Mouse (Mus musculus) forebrain, embryonic 16.5 days (tissue): ENCODE measurements at regions not wholly inside any gene's neighbourhood (a gene's known extent, or its start where the extent isn't known, plus 50 kb on each side); places are given as distances from the start of the nearest gene placed in this dataset.
A peak's percentile ranks its signal among the peaks of the same experiment; 100 is the strongest.

Source experiments
- ATAC-seq: fragments of 200-750 bp; cut with Nextera tagmentation; 2 replicates; pipeline ENCODE4 v1.8.0; 2017; ENCODE audit warnings: mild to moderate bottlenecking, moderate library complexity
- H3K27ac ChIP-seq: fragments of 300-500 bp; sonication (generic); 2 replicates; pipeline ENCODE4 v1.5.1; 2014; ENCODE audit warnings: low read length, control low read depth
- H3K27me3 ChIP-seq: fragments of 300-500 bp; sonication (generic); replicated peaks from 2 replicates; pipeline ENCODE4 v1.6.1; 2014; ENCODE audit warnings: low read length; ENCODE audit not compliant: control insufficient read depth, insufficient read depth
- H3K36me3 ChIP-seq: fragments of 300-500 bp; sonication (generic); 2 replicates; pipeline ENCODE4 v1.6.1; 2014; ENCODE audit not compliant: control insufficient read depth, insufficient read depth
- H3K4me1 ChIP-seq: fragments of 300-500 bp; sonication (generic); replicated peaks from 2 replicates; pipeline ENCODE4 v1.6.1; 2014; ENCODE audit warnings: low read length; ENCODE audit not compliant: control insufficient read depth, insufficient read depth
- H3K4me2 ChIP-seq: fragments of 300-500 bp; sonication (generic); 2 replicates; pipeline ENCODE4 v1.6.1; 2014; ENCODE audit warnings: mild to moderate bottlenecking, low read length, control low read depth
- H3K4me3 ChIP-seq: fragments of 300-500 bp; sonication (generic); replicated peaks from 2 replicates; pipeline ENCODE4 v1.5.1; 2014; ENCODE audit warnings: mild to moderate bottlenecking, low read length, control low read depth
- H3K9ac ChIP-seq: fragments of 300-500 bp; sonication (generic); replicated peaks from 2 replicates; pipeline ENCODE4 v1.6.1; 2014; ENCODE audit warnings: low read depth, low read length, control low read depth
- H3K9me3 ChIP-seq: fragments of 300-500 bp; sonication (generic); 2 replicates; pipeline ENCODE4 v1.6.1; 2016; ENCODE audit warnings: low read length; ENCODE audit not compliant: control insufficient read depth
- WGBS: fragments of 180-500 bp; shearing (Covaris S2); extraction: QIAGEN DNeasy Blood & Tissue Kit; methylation state at CpG from one replicate; pipeline ENCODE4 v1.1.7; 2014; 5-methylcytosine and 5-hydroxymethylcytosine counted together

DNA sequence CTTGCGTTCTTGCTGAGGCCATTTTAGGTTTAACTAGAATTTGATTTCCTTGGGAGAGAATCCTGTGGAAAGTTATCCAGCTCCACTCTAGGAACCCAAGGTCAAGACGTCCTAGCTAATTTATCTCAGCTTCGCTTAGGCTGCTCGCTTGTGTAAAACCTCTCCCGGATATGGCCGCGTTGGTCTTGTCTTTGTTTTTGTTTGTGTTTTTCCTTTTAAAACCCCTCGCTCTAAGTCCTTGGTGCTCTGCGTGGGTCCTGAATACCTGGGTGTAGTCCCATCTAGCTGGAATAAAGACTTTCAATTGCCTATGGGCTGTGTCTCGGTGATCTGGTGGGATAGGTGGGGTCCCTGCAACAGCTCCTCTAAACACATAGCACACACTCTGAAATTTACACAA lies 144.2 kb downstream of the Ndfip2 start:
- 0 out of 2 replicates have a peak, but pooled peaks cover under 1% of the 10 kb centered on the region for H3K4me1 ChIP-seq
- H3K27ac ChIP-seq, result no peak overlapping the region
- no peak overlapping the region for H3K9ac ChIP-seq
- no peak overlapping the region for H3K4me2 ChIP-seq
- no peaks in the 10 kb centered on the region for H3K27me3 ChIP-seq
- H3K4me3 ChIP-seq, result no peak overlapping the region
- no peak for ATAC-seq
- 96% methylated on average over 10 of the region's 10 CpGs for WGBS
- no peaks in the 10 kb centered on the region for H3K36me3 ChIP-seq
- H3K9me3 ChIP-seq, result no peaks in the 10 kb centered on the region

DNA sequence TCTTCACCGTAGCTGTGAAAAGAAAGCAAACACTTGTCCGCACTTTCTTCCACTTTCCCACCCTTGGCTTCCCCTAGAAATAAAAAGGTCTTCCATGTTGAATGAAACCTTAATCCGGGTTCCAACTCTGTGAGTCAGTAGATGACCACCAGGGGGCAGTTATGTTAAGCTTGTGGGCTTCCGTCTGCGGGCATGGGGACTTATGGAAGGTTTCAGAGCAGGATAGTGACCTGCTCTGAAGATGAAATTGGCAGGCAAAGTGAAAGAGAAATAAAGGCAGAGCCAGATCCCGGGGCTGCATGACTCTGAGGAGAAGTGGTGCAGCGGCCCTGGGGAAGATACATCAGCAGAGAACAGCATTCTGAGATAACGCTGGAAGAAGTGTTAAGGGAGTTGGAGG lies 139.1 kb downstream of the Ndfip2 start:
- no peaks in the 10 kb centered on the region for H3K36me3 ChIP-seq
- peak; percentile 79 for ATAC-seq
- WGBS, result 28% methylated on average over 8 of the region's 8 CpGs

DNA sequence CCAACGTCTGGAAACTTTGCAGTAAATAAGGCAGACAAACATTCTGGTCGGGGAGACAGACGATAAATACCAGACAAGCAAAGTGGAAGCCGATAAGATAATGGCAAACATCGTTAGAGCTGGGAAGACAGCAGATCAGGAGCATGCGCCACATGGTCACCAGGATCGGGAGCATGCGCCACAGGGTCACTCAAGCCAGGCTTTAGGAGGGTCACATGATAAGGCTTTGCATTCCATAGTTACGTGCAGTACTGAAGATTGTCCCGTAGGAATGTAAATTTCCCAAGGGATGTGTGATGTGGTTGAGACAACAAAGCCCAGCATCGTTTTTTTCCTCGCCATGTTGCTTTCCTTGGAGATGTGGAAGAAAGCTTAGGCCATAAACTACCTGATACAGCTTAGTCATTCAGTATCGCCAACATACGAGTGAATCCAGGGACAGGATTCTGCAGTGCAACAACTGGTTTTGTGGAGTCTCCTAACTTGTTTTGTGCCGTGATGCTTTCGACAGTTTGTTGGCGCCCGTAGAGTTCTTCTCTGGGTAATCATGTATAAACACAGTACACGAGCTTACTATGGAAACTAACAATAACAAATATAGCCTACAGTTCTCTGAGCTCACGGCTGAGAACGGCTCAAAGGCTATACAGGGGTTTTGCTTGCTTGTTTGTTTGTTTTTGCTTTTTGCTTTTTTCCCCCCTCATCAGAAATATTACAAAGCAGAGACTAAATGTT lies 133.9 kb downstream of the Ndfip2 start:
- ATAC-seq, result no peak
- H3K9ac ChIP-seq, result no peak overlapping the region
- 77% methylated on average over 21 of the region's 21 CpGs for WGBS

More for the DNA sequence above, 139.1 kb downstream of the Ndfip2 start:
- H3K27me3 ChIP-seq, result no peaks in the 10 kb centered on the region
- H3K9me3 ChIP-seq, result no peaks in the 10 kb centered on the region
- H3K4me1 ChIP-seq, result 0 out of 2 replicates have a peak, but pooled peaks cover 2% of the 10 kb centered on the region
- no peak overlapping the region for H3K4me3 ChIP-seq
- no peak overlapping the region for H3K9ac ChIP-seq
- H3K4me2 ChIP-seq, result no peak overlapping the region
- H3K27ac ChIP-seq, result no peak overlapping the region

DNA sequence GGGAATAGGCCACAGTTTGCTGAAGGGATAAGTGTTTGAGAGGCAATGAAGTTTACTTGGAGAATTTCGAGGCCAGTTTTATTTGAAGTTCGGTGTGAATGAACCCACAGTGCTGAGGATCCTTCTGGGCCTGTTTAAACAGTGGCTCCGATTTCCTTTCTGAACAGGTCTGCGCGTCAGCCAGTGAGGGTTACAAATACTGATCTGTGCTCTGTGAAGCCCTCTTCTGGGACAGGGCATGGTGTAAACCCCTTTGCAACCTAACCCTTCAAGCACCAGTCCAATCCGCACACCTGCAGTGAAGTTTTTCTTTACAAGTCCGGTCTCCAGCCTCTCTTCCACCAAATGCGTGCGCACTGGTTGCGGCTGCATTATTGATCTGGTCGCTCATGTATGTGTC lies 133.1 kb downstream of the Ndfip2 start:
- Histone ChIP-seq H3K9ac (no peak overlapping the region), H3K9me3 (no peaks in the 10 kb centered on the region), H3K36me3 (no peaks in the 10 kb centered on the region), H3K4me1 (no peaks in the 10 kb centered on the region), H3K4me3 (no peak overlapping the region), H3K4me2 (no peak overlapping the region), H3K27me3 (no peaks in the 10 kb centered on the region), H3K27ac (no peak overlapping the region)
- WGBS, result 87% methylated on average over 11 of the region's 11 CpGs
- ATAC-seq, result no peak

More for the DNA sequence above, 133.9 kb downstream of the Ndfip2 start:
- no peak overlapping the region for H3K4me2 ChIP-seq
- H3K4me1 ChIP-seq, result no peaks in the 10 kb centered on the region
- no peak overlapping the region for H3K4me3 ChIP-seq
- no peaks in the 10 kb centered on the region for H3K27me3 ChIP-seq
- no peaks in the 10 kb centered on the region for H3K9me3 ChIP-seq
- no peaks in the 10 kb centered on the region for H3K36me3 ChIP-seq
- H3K27ac ChIP-seq, result no peak overlapping the region

DNA sequence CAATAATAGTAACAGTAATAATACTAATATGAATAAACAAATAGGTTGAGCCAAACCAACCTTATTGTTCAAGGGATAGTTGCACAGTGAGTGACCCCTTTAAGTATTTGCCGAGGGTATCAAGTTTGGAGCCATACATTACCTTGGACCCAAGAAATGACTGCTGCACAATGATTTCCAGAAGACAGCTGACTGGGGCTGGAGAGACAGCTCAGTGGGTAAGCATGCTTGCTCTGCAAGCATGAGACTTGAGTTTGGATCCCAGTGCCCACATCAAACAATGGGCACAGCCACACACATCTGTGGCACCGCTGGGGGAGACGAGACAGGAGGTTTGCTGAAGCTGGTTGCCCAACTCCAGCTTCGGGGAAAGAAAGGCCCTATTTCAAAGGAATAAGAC lies 126.7 kb downstream of the Ndfip2 start:
- no peak overlapping the region for H3K27ac ChIP-seq
- H3K9ac ChIP-seq, result no peak overlapping the region
- H3K36me3 ChIP-seq, result no peaks in the 10 kb centered on the region
- H3K4me1 ChIP-seq, result no peaks in the 10 kb centered on the region
- H3K4me3 ChIP-seq, result no peak overlapping the region
- H3K27me3 ChIP-seq, result no peaks in the 10 kb centered on the region
- no peak overlapping the region for H3K4me2 ChIP-seq
- H3K9me3 ChIP-seq, result no peaks in the 10 kb centered on the region
- 69% methylated on average over 4 of the region's 4 CpGs for WGBS
- ATAC-seq, result no peak

DNA sequence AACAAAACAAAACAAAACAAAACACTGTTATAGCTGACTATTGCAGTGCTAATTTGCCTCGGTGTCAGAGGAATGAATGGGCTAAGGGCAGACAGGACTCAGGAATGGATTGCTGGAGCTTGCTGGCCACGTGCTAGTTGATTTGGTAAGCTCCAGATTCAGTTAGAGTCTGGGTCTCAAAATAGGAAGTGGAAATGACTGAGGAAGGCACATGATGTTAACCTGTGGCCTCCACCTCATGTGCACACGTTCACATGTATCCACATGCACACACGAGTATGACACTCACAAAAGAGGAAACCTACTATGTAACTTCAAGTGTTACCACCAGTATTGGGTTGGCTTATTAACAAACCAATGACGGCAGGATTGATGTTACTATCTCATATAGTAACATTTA lies 125.0 kb downstream of the Ndfip2 start:
- no peak for ATAC-seq
- peaks cover 4% of the 10 kb centered on the region for H3K4me1 ChIP-seq

DNA sequence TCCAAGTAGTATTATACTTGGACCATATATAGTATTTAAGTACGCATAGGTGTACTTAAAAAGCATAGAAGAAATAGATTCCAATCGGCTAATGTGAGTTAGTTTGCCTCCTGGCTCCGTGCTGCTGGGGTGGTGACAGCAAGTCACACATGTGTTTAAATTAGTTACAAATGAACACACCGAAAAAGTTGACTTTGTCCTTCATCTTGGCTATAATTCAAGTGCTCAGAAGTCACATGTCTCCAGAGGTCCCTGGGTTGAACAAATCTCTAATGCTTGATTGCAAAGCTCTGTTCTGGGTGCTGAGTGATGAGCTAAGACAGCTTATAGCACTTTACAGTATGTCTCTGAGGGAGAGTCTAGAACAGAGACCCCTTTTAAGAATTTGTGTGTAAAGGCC lies 121.7 kb downstream of the Ndfip2 start:
- H3K9me3 ChIP-seq, result no peaks in the 10 kb centered on the region
- no peaks in the 10 kb centered on the region for H3K27me3 ChIP-seq
- H3K27ac ChIP-seq, result no peak overlapping the region
- H3K4me2 ChIP-seq, result no peak overlapping the region
- no peak overlapping the region for H3K9ac ChIP-seq
- no peaks in the 10 kb centered on the region for H3K36me3 ChIP-seq
- H3K4me3 ChIP-seq, result no peak overlapping the region
- 93% methylated on average over 4 of the region's 4 CpGs for WGBS
- no peak for ATAC-seq
- peaks cover 9% of the 10 kb centered on the region for H3K4me1 ChIP-seq

More for the DNA sequence above, 125.0 kb downstream of the Ndfip2 start:
- Histone ChIP-seq H3K27me3 (no peaks in the 10 kb centered on the region), H3K4me2 (no peak overlapping the region), H3K27ac (no peak overlapping the region), H3K9ac (no peak overlapping the region), H3K9me3 (no peaks in the 10 kb centered on the region), H3K36me3 (no peaks in the 10 kb centered on the region), H3K4me3 (no peak overlapping the region)
- 79% methylated on average over 5 of the region's 5 CpGs for WGBS

DNA sequence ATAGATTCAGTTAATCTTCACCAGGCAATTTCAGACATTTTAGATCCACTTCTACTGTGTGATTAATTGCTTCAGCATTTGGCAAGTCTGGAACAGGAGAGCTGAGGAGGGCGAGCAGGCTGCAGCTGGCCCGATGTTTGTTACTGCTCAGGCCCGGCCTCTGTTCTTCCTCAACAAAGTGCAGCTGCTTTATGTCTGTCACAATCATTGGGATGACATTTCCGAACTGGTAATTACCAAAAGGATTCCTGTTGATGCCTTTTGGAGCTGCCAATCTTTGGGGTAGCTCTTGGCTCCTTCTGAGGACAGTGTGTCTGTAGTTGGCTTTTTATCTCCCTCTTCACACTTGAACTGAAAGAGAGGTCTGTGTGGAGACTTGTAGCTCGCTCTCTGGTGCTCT lies 119.4 kb downstream of the Ndfip2 start:
- Histone ChIP-seq H3K9ac (no peak overlapping the region), H3K9me3 (no peaks in the 10 kb centered on the region), H3K27me3 (no peaks in the 10 kb centered on the region), H3K36me3 (no peaks in the 10 kb centered on the region), H3K4me1 (peaks cover 9% of the 10 kb centered on the region), H3K27ac (0 out of 2 replicates have a peak overlapping the region, but pooled peaks have one; percentile 13), H3K4me2 (no peak overlapping the region), H3K4me3 (no peak overlapping the region)
- peak; percentile 68 for ATAC-seq
- 46% methylated on average over 5 of the region's 5 CpGs for WGBS

DNA sequence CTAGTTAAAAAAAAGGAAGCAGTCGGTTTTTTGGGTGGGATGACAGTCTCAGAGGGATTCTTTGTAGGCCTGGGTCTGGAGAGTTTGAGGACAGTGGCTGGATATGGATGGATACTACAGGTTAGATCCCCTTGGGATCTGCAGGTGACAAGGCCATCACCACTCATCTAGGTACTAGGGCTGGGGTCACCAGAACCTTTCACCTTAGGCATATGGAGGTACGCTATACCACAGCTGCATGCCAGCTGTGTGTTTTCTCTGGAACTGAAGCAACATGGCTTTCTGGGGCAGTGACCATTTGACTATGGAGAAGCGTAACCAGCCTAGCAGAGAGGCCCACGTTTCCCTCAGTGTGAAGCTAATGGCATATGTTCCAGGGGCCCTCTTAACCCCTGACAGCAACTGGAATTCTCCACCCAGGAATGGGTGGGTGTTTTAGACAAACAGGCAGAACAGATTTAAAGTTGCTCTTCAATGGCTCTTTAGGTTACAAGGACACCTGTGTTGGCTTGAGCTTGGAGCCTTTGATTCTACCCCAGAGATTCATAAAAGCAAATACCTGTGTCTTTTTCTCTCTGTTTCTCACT lies 118.8 kb downstream of the Ndfip2 start:
- no peak for ATAC-seq

More for the DNA sequence above, 118.8 kb downstream of the Ndfip2 start:
- H3K4me2 ChIP-seq, result no peak overlapping the region
- no peak overlapping the region for H3K27ac ChIP-seq
- H3K4me3 ChIP-seq, result no peak overlapping the region
- no peaks in the 10 kb centered on the region for H3K36me3 ChIP-seq
- H3K9ac ChIP-seq, result no peak overlapping the region
- no peaks in the 10 kb centered on the region for H3K9me3 ChIP-seq
- no peaks in the 10 kb centered on the region for H3K27me3 ChIP-seq
- WGBS, result 77% methylated on average over 4 of the region's 4 CpGs
- H3K4me1 ChIP-seq, result peaks cover 9% of the 10 kb centered on the region
